Mouse (Mus musculus): ENCODE data around the gene Kcnk16. TPM values are rescaled to one million over a fixed set of nuclear protein-coding genes. Genes with fewer than 3 reads are reported as not detected.

The Kcnk16 gene
- polyA plus RNA-seq, 1 experiment from 2014 or later, result 4.8 TPM

DNA sequence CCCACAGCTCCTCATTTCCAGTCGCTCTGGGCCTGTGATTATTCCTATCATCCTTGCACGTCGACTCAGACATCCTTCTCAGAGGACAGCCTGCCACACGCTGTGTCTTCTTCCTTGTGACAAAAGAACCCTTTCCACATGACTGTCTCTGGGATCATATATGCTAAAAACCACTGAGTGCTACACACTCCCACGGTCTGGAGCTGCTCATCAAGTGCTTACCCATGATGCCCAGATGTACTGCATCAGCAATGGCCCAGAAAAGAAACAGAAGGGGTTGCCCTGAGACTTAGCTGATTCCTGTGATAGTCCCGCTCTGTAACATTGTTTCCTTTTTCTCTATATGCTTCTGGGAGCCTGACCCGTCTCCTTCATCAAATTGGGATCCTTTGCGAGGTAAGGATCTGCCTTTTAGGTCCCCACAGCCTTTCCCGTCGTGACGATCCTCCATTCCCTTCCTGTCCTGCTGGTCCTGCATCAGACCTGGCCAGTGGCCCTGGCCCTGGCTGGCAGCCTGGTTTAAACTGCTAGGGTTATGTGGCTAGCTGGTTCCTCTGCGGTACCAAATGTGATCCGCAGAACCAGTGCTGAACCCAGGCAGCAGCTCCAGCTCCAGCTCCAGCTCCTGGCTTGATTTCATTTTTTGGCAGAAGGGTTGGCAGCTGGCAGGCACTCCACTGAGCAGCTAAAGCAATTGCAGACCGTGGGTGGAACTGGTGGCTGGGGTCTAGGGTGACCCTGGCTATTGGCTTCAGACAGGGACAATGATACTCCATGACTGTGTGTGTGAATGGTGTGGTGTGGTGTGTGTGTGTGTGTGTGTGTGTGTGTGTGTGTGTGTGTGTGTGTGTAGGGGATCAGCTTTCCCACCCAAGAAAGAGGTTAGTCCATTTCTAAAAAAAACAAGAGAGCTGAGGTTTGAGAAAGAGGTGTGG, 18.5 kb downstream of the Kcnk16 start:
- Histone ChIP-seq H3K27ac (replicated peaks) (no peak overlapping the region), H3K27me3 (ENCODE audit: control insufficient read depth, insufficient read depth, low read length) (no peaks in the 10 kb centered on the region), H3K4me1 (replicated peaks; ENCODE audit: control insufficient read depth, insufficient read depth) (no peaks in the 10 kb centered on the region), H3K4me2 (replicated peaks; ENCODE audit: low read depth) (no peak overlapping the region), H3K9me3 (ENCODE audit: control insufficient read depth, low read length) (no peaks in the 10 kb centered on the region), H3K36me3 (ENCODE audit: control insufficient read depth, insufficient read depth, low read length) (no peaks in the 10 kb centered on the region), H3K9ac (ENCODE audit: low read length) (no peak overlapping the region), H3K4me3 (ENCODE audit: low read depth, low read length) (no peak overlapping the region)
- 73% methylated on average over 14 of the region's 14 CpGs for WGBS
- DNase-seq (ENCODE audit: low spot score) (no peak), ATAC-seq (ENCODE audit: low FRiP score, low TSS enrichment) (no peak)
- TF ChIP-seq EP300 (optimal IDR thresholded peaks at IDR 0.05) (no peak), CTCF (IDR thresholded peaks at IDR 0.05; ENCODE audit: low read depth) (no peak)

DNA sequence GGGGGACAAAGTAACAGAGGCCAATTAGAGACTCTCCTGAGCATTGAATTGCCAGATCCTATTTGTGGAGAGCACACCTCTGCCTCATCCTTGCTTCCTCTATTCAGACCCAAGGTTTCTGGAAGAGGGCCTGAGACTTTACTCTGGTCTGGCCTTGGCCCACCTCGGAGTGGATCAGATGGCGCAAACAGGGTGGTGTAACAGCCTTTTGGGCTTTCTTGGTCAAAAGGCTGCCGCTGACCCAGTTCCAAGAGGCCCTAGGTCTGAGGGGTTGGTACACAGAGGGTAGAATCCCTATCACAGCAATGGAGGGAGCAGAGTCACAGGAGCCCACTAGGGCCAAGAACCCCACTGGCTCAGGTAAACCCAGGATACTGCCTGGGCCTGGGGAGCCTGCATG, 21.0 kb downstream of the Kcnk16 start:
- Histone ChIP-seq H3K9me3 (ENCODE audit: control insufficient read depth, low read length) (no peaks in the 10 kb centered on the region), H3K9ac (ENCODE audit: low read length) (no peak overlapping the region), H3K4me1 (replicated peaks; ENCODE audit: control insufficient read depth, insufficient read depth) (no peaks in the 10 kb centered on the region), H3K27me3 (ENCODE audit: control insufficient read depth, insufficient read depth, low read length) (no peaks in the 10 kb centered on the region), H3K27ac (replicated peaks) (no peak overlapping the region), H3K4me2 (replicated peaks; ENCODE audit: low read depth) (no peak overlapping the region), H3K36me3 (ENCODE audit: control insufficient read depth, insufficient read depth, low read length) (no peaks in the 10 kb centered on the region), H3K4me3 (ENCODE audit: low read depth, low read length) (no peak overlapping the region)
- ATAC-seq (ENCODE audit: low FRiP score, low TSS enrichment) (no peak), DNase-seq (ENCODE audit: low spot score) (no peak)
- TF ChIP-seq CTCF (IDR thresholded peaks at IDR 0.05; ENCODE audit: low read depth) (no peak), EP300 (optimal IDR thresholded peaks at IDR 0.05) (no peak)
- WGBS, result 96% methylated on average over 3 of the region's 3 CpGs

DNA sequence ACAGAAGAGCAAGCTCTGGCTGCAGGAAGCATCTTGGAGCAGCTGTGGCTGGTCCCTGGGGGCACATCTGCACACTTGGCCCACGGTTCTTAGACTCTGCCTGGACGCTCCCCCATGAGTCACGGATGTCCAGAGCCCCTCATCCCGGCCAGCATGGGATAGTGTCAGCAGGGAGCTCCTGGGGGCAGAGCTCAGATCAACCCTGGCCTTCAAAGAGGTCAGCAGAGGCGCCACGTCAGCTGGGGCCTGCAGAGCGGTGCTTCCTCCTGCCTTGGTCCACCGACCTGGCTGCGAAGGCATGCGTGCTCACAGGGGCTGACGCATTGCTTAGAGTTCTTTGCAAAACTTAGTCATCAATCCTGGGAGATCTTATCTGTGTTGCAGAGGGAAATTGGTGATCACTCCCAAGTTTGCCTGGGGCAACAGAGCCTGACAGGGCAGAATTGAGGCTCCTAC, 22.2 kb downstream of the Kcnk16 start:
- no peak for DNase-seq (ENCODE audit: low spot score)
- no peak overlapping the region for H3K9ac ChIP-seq (ENCODE audit: low read length)
- peak; percentile 69 for ATAC-seq (ENCODE audit: low FRiP score, low TSS enrichment)
- no peak overlapping the region for H3K4me3 ChIP-seq (ENCODE audit: low read depth, low read length)
- no peak overlapping the region for H3K27ac ChIP-seq (replicated peaks)
- no peaks in the 10 kb centered on the region for H3K4me1 ChIP-seq (replicated peaks; ENCODE audit: control insufficient read depth, insufficient read depth)
- H3K36me3 ChIP-seq (ENCODE audit: control insufficient read depth, insufficient read depth, low read length), result no peaks in the 10 kb centered on the region
- H3K27me3 ChIP-seq (ENCODE audit: control insufficient read depth, insufficient read depth, low read length), result no peaks in the 10 kb centered on the region
- H3K9me3 ChIP-seq (ENCODE audit: control insufficient read depth, low read length), result no peaks in the 10 kb centered on the region
- 48% methylated on average over 11 of the region's 11 CpGs for WGBS
- H3K4me2 ChIP-seq (replicated peaks; ENCODE audit: low read depth), result no peak overlapping the region
- TF ChIP-seq CTCF (IDR thresholded peaks at IDR 0.05; ENCODE audit: low read depth), result no peak
- no peak for TF ChIP-seq EP300 (optimal IDR thresholded peaks at IDR 0.05)

DNA sequence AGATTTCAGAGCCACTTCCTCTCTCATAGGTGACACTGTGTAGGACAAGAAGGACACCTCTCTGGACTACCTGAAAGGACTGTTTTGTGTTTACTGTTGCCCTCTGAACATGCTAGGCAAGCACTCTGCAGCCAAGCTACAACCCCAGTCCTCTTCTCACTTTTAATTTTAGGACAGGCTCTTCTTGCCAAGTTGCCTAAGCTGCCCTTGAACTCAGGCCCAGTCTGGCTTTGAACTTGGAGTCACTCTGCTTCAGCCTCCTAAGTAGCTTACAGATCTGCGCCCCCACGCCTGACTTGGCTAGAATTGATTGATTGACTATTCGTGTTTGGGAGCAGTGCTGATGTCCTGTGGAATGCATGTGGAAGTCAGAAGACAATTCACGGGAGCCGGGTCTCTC, 23.1 kb downstream of the Kcnk16 start:
- DNase-seq (ENCODE audit: low spot score), result no peak
- Histone ChIP-seq H3K27ac (replicated peaks) (no peak overlapping the region), H3K4me1 (replicated peaks; ENCODE audit: control insufficient read depth, insufficient read depth) (no peaks in the 10 kb centered on the region), H3K36me3 (ENCODE audit: control insufficient read depth, insufficient read depth, low read length) (no peaks in the 10 kb centered on the region), H3K9me3 (ENCODE audit: control insufficient read depth, low read length) (no peaks in the 10 kb centered on the region), H3K4me3 (ENCODE audit: low read depth, low read length) (no peak overlapping the region), H3K4me2 (replicated peaks; ENCODE audit: low read depth) (no peak overlapping the region), H3K27me3 (ENCODE audit: control insufficient read depth, insufficient read depth, low read length) (no peaks in the 10 kb centered on the region), H3K9ac (ENCODE audit: low read length) (no peak overlapping the region)
- ATAC-seq (ENCODE audit: low FRiP score, low TSS enrichment), result no peak
- TF ChIP-seq EP300 (optimal IDR thresholded peaks at IDR 0.05) (no peak), CTCF (IDR thresholded peaks at IDR 0.05; ENCODE audit: low read depth) (no peak)
- WGBS, result 62% methylated on average over 5 of the region's 5 CpGs

DNA sequence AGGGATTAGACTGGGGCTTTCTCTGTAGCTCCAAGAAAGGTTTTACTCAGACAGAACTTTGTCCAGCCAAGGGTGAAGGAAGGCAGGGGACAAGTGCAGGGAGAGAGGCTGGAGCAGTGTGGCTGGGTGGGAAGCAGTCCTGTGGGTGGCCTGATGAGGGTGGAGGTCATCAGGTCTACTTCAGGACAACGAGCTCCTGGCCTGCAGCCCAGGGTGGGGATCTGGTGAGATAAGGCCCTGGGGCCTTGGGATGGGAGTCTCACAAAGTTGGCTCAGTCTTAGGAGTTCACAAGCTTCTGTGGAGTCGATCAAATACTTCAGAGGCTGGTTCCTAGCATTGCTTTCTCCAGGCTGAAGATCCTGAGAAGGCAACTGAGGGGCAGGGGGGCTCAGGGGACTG, 23.7 kb downstream of the Kcnk16 start:
- TF ChIP-seq CTCF (IDR thresholded peaks at IDR 0.05; ENCODE audit: low read depth) (no peak), EP300 (optimal IDR thresholded peaks at IDR 0.05) (no peak)
- Histone ChIP-seq H3K27me3 (ENCODE audit: control insufficient read depth, insufficient read depth, low read length) (no peaks in the 10 kb centered on the region), H3K4me3 (ENCODE audit: low read depth, low read length) (no peak overlapping the region), H3K4me1 (replicated peaks; ENCODE audit: control insufficient read depth, insufficient read depth) (no peaks in the 10 kb centered on the region), H3K36me3 (ENCODE audit: control insufficient read depth, insufficient read depth, low read length) (no peaks in the 10 kb centered on the region), H3K4me2 (replicated peaks; ENCODE audit: low read depth) (no peak overlapping the region), H3K9ac (ENCODE audit: low read length) (no peak overlapping the region), H3K9me3 (ENCODE audit: control insufficient read depth, low read length) (no peaks in the 10 kb centered on the region), H3K27ac (replicated peaks) (no peak overlapping the region)
- DNase-seq (ENCODE audit: low spot score) (no peak), ATAC-seq (ENCODE audit: low FRiP score, low TSS enrichment) (no peak)
- 29% methylated on average over 2 of the region's 2 CpGs for WGBS

DNA sequence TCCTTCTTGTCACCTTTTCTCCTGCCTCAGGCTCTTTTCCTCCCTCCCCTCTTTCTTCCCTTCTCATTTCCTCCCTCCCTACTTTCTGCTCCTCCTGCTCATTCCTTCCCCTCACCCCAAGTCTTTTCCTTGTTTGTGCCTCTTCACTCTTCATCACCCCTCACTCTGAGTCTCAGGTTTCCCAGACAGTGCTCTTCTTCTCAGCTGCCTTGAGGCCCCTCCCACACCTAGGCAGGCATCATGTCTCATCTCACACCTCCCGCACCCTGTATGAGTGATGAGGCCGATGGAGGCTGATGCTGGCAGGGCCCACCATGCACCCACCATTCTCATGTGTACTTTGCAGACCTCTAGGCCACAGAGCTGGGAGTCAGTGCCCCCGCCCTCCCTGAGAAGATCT, 25.8 kb downstream of the Kcnk16 start:
- Histone ChIP-seq H3K4me2 (replicated peaks; ENCODE audit: low read depth) (no peak overlapping the region), H3K36me3 (ENCODE audit: control insufficient read depth, insufficient read depth, low read length) (no peaks in the 10 kb centered on the region), H3K27ac (replicated peaks) (no peak overlapping the region), H3K9ac (ENCODE audit: low read length) (no peak overlapping the region), H3K9me3 (ENCODE audit: control insufficient read depth, low read length) (no peaks in the 10 kb centered on the region), H3K27me3 (ENCODE audit: control insufficient read depth, insufficient read depth, low read length) (no peaks in the 10 kb centered on the region), H3K4me1 (replicated peaks; ENCODE audit: control insufficient read depth, insufficient read depth) (no peaks in the 10 kb centered on the region), H3K4me3 (ENCODE audit: low read depth, low read length) (no peak overlapping the region)
- DNase-seq (ENCODE audit: low spot score) (no peak), ATAC-seq (ENCODE audit: low FRiP score, low TSS enrichment) (no peak)
- 53% methylated on average over 3 of the region's 3 CpGs for WGBS
- no peak for TF ChIP-seq CTCF (IDR thresholded peaks at IDR 0.05; ENCODE audit: low read depth)
- no peak for TF ChIP-seq EP300 (optimal IDR thresholded peaks at IDR 0.05)
